Mouse (Mus musculus) cerebral cortex, adult 2 months (tissue): Measurements from ENCODE around the gene Tpgs1.

ENCODE experiments used
- WGBS: fragments of 180-500 bp; shearing (Covaris S2); methylation state at CpG from one replicate; pipeline ENCODE4 v1.1.7; 2018; 5-methylcytosine and 5-hydroxymethylcytosine counted together

Gene Tpgs1

DNA sequence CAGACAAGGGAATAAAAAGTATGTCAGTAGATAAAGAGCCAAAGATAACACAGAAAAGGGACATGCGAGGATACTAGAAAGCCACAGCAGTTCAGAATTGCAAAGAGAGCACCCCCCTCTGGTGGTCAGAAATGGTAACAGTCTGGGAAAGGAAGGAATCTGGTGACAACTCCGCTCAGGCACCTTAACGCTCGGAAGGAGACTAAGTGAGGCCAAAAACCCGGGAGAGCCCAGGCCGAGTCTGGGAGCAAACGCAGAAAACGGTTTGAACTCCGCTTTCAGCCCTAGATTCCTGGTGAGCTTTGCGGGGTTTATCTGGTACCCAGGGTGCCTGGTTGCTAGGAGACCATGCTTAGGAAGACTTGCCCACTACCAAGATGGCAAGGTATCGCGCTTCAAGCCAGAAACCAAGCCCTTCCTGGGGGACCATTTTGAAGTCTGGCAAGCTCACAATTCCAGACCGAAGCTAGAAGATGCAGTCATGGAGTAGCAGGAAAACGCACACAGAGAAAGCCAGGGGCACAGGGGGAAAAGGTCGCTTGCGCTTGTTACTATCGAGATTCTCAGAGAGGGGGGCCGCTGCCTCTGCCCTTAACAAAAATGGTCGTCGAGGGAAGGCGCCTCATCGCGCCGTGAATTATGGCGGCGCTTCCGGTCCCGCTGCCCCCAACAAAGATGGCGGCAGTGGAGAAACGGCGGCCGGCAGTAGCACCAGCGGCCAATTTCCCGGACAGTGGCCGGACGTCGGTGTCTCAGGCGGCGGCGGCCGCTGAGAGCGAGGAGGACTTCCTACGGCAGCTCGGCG, at the start of gene Tpgs1:
TSS of gene Tpgs1 (plus strand) at position 599 of the 805 bp plus-strand sequence.
- WGBS = under 1% methylated on average over 45 of the region's 45 CpGs

DNA sequence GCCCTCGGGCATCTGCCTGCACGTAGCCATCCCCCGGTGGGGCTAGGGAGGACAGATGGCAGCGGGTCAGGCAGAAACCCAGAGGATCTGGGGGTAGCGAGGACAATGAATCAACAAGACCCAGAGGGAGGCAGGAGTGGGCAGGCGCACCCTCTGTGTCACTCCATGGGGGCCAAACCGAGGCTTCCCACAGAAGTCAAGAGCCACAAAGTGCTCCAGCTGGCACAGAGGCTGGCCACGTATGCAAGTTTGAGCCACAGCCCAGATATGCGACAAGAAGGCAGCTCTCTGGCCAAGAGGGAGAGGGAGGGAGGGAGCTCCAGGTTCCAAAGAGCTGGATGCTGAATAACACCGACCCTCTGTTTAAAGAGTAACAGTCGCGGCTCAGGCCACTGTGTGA, 45.2 kb upstream of the Tpgs1 start:
- 46% methylated on average over 12 of the region's 12 CpGs for WGBS

DNA sequence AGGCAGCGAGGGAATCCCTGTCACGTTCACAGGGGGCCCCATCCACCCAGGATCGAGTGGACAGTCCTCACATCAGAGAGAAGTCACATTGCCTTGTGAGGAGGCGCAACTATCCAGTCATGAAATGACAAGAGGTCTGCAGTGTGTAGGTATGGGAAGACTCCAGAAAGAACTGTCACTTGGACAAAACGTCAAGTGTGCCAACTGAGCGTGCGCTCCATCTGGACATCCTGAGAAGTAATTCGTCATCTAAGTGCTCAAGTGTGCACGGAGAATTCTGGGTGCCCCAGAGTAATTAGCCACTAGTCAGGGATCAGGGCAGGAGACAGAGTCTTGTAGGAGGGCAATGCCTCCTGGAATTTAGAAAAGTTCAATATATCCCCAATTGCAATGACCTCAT, 43.8 kb upstream of the Tpgs1 start:
- 70% methylated on average over 9 of the region's 9 CpGs for WGBS

DNA sequence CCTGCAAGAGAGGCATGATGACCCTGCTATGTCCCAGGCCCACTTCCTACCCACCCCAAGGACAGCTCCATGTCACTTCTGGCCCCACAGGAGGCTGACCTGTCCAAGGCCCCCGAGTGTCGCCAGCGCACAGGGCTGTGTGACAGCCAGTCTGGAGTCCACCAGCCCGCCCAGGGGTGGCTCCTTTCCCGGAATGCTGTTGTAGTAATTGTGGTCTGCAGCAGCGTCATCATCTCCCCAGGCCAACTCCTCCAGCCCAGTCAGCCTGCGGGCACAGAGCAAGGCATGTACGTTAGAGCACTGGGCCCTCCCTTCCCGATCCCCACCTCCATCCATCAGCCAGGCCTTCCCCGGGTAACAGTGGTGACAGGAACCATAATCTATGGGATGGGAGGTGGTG, 43.0 kb upstream of the Tpgs1 start:
- WGBS = 88% methylated on average over 10 of the region's 10 CpGs

DNA sequence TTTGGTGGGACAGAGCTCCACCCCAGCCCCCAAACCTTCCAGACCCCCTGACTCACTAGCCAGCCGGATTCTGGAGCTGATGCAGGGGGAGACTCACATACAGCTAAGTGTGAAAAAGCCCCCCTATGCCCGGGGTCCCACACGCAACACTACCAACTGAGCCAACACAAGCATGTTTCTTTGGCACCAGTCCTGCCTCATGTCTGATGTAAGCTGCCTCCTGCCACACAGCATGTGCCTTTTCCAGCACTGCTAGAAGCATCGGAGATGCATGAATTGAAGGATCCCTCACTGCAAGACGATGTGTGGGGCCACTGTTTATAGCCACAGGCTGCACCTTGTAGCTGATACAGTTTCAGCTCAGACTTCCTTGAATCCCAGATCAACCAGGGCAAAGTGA, 40.8 kb upstream of the Tpgs1 start:
- WGBS = 54% methylated on average over 5 of the region's 5 CpGs

DNA sequence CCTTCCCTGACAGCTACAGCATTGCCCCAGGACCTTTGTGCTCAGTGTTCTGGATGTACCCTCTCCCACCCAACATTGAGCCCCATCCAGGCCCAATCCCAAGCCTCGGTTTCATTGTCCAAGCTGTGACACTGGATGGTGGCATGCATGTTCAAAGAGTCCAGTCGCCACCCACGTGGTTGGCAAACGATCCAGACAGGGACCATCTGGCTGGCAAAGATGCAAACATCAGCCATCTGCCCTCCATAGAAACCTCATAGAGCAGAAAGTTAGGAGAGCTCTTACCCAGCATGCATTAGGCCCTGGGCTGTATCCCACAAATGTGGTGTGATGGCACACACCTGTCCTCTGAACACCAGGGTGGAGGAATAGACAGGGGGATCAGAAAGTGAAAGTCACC, 37.7 kb upstream of the Tpgs1 start:
- 39% methylated on average over 4 of the region's 4 CpGs for WGBS

DNA sequence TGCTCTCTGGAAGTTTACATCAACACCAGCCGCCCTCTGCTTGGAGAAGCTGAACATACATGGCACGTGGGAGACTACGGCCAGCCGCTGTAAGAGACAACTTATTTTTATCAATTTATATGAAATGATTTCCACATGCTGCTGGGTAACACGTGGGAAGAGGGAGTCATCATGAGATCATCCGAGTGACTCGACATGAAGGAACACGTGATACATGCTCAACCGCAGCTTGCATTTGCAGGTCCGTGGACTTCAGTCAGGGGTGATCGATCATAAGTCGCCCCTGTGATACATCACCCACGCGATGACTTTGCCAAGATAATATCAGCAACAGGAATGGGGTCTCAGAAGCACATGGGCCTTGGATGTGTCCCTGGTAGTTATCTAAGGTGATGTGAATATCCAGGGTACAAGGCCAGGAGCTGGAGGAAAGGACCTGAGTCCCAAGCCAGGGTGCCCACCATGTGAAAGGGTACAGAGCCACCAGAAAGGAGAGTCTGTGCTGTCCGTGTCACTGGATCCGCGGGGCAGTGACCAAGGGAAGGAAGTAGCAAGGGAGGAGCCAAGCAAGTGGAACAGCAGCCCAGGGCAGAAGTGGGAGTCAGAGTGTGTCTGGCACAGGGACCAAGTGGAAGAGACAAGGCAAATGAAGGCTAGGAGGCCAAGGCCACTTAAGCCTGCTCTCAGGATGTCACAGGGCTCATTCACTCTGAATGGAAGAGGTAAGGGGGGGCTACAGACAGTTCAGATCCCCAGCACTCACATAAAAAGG, 36.0 kb upstream of the Tpgs1 start:
- 60% methylated on average over 17 of the region's 17 CpGs for WGBS

DNA sequence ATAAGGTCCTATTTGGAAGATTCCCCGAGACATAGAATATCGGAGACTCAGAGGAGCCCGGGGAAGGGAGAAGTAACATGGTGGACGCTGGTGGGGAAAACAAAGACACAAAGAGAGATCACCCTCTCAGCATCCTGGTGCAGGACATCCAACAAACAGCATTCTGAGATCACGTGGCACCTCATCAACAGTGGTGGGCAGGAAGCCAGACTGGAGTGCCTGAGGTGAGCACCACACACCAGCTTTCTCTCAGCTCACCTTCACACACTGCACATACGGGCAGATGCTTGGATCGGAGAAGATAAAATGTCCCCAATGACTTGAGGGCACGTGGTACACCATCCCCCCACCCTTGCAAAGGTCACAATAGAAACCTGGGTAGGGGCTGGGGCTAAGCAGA, 32.9 kb upstream of the Tpgs1 start:
- WGBS = 71% methylated on average over 8 of the region's 8 CpGs

DNA sequence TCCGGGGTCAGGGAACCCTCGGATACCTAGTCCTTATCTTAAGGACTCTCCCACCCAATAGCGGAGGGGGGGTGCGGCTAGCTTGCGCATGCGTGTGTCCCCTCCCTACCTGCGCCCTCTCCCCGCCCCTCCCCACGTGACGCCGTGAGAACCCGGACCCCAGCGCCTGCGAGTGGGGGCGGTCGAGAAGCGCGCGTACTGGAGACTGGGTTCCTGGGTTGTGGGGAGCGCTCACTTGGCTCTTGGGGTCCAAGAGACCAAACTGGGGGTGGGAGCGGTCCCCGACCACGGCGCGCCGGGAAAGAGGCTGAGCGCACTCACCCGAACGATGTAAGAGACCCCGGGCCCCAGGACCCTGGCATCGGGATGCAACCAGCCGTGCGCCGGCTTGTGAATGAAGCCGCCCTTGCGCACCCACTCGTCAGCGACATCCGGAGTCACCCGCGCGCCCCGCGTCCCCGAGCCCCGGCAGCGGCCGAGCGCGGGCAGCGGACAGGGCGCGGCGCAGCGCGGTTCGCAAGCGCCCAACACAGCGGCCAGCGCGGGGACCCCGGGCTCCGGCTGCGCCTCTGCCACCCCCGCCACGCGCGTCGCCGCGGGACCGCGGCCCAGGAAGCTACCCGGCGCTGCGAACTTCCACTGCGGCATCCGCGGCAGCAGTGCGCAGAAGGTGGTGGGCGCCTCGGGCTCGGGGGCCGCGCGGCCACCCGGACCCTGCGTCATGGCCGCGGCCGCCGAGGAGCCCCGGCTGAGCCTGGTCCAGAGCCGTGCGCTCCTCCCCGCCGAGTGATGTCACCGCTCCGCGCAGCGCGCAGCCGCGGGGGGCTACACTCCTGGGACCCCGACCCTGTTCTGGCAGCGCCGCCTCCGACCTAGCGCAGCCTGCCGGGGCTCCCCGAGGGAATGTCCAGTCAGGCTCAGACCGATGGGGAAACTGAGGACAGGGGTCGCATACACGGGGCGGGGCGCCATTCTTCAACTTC, 31.8 kb upstream of the Tpgs1 start, which contains the start of gene Shc2:
TSS of gene Shc2 (minus strand) at position 791 of the 983 bp plus-strand sequence.
- 1% methylated on average over 113 of the region's 116 CpGs for WGBS

DNA sequence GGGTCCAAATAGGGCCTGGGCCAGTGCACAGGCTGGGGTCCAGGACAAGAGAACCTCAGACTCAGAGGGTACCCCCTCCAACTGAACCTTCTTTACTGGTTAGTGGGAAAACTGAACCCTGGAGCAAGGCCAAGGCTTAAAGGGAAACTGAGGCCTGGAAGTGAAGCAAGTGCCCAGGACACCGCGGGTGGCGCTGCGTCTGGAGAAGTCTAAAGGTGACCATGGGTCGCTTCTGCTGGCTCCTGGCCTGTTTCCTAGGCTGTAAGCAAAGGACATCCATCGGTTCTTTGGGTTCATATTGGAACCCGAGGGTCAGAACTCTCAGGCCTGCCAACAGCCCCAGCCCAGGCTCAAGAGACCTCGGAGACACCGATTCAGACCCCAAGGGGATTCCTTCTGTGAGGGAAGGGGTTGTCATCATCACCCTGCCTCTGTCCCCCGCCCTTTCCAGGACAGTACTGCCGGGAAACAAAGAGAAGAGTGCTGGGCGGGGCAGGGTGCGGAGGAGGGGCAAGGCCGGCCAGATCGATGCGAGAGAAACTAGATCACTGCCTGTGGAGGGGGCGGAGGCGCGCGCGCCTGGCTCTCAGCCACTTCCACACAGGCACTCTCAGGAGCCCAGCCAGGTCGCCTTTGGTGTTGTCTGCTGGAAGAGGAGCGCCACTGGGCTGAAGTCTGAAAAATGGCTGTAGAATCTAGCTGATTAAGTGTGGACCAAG, 30.5 kb upstream of the Tpgs1 start:
- 11% methylated on average over 23 of the region's 23 CpGs for WGBS

DNA sequence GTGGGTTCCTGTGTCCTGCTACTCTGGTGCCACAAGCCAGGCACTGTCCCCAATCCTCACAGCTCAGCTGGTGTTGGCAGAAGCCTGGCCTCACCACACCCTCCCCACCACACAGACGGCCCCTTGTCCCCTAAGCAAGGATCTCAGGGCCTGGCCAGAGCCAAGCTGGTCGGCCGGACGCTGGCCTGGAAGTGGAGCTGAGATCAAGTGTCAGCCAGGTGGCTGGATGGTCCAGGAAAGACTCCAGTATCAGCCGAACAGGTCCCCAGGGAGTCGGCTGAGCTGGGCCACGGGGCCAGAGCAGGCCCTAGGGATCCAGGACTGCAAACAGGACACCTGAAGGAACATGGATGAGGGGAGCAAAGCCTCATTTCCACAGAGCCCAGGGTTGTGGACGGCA, 23.5 kb upstream of the Tpgs1 start, which contains the start of gene Odf3l2:
TSS of gene Odf3l2 (minus strand) at position 28 of the 400 bp plus-strand sequence.
- WGBS = 68% methylated on average over 8 of the region's 8 CpGs

DNA sequence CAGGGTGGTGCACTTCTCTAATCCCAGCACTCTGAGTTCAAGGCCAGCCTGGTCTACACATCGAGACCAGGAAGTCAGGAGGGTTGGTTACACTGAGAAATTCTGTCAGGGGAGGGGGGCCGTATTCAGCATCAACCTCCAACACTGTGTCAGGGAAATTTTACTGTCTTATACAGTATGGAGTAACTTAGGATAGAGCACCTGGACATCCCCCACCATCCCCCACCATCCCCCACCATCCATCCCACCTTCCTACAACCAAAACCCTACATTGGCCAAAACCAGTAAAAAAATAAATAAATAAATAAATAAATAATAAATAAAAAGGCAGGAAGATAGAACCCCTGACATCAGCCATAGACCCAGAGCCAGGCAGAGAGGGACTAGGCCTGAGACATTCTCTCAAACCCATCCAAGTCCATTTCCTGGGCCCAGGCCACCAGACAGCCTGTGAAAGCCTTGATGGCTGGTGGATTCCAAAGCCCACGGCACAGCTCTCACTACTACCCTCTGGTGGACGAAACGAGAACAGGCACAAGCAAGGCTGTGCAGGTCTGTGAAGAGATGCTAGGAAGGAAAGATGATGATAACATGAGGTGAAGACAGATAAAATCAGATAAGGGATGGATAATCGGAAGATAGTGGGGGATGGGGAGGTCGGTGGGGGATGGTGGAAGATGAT, 20.0 kb upstream of the Tpgs1 start:
- 29% methylated on average over 7 of the region's 7 CpGs for WGBS

DNA sequence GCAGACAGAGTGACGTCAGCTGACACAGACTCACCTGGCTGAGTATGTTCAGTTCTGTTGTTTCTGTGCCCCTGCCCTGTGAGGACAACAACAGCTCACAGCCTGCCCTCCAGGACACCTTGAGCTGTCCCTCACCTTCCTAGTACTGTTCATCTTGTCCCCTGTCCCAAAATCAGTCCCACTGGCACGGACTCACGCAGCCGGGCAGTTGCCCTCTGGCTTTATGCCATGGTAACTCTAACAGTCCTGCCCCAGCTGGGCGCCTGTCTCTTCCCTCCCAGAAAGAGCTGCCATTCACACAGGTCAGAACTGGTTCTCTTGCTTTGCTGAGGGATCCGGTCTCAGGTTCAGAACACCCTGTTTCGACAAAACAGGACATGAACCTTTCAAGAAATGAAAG, 16.4 kb upstream of the Tpgs1 start:
- 75% methylated on average over 7 of the region's 7 CpGs for WGBS

DNA sequence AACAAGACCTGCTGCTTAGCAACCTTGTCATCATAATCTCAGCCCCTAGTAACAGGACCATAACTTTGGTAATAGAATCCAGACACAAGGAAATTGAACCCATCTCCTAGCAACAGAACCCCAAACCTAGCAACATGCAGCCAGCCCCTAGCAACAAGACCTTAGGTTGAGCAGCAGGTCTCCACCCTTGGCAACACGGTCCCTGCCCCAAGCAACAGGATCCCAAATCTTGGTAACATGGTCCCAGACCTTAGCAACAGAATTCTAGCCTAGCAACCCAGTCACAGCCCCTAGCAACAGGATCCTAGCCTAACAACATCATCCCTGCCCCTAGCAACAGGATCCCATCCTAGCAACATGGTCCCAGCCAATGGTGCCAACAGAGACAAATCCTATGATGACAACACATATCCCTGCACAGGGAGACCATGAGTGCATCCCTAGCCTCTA, 14.2 kb upstream of the Tpgs1 start:
- 25% methylated on average over 1 of the region's 1 CpGs for WGBS

DNA sequence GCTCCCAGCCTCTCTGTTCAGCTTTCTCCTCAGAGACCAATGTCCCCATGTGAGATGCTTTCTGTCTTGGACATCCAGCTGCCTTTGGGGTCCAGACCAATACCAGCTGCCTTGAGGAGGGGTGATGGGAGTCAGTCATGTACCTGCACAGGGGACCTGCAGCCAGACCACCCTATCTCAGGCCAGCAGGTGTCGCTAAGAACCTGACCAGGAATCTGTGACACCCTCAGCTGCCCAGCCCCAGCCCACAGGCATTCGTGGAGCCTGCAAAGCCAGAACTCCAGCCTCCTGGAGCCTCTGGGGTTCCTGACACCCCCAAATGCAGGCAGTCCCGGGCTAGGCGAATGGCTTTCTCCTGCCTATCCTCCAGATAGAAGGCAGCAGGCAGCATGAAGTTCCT, 10.3 kb upstream of the Tpgs1 start:
- 42% methylated on average over 4 of the region's 4 CpGs for WGBS

DNA sequence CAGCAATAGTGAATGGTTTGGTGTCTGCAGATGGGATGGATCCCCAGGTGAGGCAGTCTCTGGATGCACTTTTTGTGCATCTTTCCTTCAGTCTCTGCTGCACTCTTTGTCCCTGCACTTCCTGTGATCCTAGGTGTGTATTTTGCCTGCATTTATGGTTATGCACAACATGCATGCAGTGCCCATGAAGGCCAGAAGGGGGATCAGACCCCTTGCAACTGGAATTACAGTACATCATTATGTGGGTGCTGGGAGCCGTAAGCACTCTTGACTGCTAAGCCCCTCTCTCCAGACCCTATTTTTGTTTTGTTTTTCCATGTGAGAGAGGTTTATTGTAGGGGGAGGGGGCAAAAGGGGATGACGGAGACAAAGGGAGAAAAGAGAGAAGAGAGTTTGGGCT, 8.9 kb upstream of the Tpgs1 start:
- WGBS = 83% methylated on average over 2 of the region's 2 CpGs

DNA sequence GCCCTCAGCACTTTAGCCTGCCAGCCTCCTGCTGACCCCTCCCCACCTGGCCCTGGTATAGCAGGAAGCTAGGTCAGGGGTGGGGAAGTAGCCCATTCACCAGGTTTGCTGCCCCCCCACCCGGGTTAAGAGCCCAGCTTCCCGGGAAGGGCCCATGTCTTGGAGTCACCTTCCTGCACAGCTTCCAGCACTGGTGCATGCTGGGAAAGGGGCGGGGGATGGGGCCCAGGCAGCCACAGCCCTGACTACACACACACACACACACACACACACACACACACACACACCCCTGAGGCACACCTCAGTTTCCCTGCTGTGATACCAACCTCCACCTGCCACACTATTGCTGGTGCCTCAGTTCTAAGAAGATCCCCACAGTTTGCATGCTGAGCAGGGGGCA, 7.3 kb upstream of the Tpgs1 start:
- 60% methylated on average over 3 of the region's 3 CpGs for WGBS

DNA sequence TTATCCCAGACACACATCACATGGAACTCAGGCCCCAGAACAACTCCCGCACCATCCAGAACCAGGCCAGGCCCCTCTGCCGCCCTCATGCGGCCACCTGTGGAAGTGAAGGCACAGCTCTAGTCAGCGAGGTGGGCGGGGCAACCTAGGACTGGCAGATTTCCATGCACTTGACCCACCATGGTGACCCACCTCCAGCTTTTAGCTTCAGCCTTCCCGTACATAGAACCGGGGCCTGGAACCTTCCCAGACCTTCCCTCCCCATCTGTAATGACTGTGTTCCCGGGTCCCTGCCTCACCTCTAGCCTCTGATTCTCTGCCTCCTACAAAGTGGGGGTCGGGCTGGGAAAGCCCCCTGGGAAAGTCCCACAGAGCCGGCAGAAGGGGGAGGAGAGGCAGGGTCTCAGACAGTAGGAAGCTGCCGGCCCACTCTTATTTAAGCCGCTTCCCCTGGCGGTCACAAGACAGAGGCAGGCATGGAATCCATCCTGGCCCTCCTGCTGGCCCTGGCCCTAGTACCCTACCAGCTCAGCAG, 5.0 kb upstream of the Tpgs1 start, which contains the start of gene Madcam1:
TSS of gene Madcam1 (plus strand) at position 429 of the 535 bp plus-strand sequence.
- 16% methylated on average over 13 of the region's 13 CpGs for whole genome bisulfite sequencing

DNA sequence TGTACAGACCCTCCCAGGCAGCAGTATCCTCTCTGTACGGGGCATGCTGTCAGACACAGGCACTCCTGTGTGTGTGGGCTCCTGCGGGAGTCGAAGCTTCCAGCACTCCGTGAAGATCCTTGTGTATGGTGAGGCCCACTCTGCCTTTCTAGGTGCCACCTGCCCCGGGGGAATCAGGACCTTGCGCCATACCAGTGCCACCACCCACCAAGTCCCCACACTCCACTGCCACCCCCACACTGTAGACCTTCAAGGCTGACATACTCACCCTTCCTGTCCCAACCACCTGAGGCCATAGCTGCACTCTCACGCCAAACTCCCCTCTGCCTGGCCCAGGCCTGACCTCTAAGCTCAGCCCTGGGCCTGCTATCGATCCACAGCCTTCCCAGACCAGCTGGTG, 4.1 kb upstream of the Tpgs1 start:
- WGBS = 82% methylated on average over 8 of the region's 8 CpGs

DNA sequence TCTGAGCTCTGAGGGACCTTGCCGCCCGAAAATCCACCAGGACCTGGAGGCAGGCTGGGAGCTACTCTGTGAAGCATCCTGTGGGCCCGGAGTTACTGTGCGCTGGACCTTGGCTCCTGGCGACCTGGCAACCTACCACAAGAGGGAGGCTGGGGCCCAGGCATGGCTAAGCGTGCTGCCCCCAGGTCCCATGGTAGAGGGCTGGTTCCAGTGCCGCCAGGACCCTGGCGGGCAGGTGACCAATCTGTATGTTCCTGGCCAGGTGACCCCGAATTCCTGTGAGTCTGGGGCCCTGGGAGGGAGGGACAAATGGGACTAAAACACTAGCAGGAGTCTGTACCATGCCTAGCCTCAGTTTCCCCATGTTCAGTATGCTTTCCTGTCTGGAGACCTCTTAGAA, 2.7 kb upstream of the Tpgs1 start:
- WGBS = 79% methylated on average over 9 of the region's 9 CpGs
